Mouse (Mus musculus): ENCODE data around the gene Ptprcap. TPM values are rescaled to one million over a fixed set of nuclear protein-coding genes. Genes with fewer than 3 reads are reported as not detected.

Ptprcap gene
- polyA plus RNA-seq, 1 experiment from 2014 or later = 0.92 TPM

DNA sequence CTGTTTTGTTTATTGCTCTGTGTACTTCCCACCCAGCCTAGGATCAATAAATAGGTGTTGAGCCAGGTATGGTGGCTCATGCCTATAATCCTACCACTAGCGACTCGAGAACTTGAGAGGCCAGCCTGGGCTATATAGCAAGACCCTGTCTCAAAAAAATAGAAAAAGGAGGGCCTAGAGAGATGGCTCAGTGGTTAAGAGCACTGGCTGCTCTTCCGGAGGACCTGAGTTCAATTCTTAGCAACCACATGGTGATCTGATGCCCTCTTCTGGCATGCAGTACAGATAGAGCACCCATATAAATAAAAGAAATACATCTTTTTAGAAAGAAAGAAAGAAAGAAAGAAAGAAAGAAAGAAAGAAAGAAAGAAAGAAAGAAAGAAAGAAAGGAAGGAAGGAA, 49.7 kb downstream of the Ptprcap start:
- DNase-seq (ENCODE audit: low spot score) = no peak

DNA sequence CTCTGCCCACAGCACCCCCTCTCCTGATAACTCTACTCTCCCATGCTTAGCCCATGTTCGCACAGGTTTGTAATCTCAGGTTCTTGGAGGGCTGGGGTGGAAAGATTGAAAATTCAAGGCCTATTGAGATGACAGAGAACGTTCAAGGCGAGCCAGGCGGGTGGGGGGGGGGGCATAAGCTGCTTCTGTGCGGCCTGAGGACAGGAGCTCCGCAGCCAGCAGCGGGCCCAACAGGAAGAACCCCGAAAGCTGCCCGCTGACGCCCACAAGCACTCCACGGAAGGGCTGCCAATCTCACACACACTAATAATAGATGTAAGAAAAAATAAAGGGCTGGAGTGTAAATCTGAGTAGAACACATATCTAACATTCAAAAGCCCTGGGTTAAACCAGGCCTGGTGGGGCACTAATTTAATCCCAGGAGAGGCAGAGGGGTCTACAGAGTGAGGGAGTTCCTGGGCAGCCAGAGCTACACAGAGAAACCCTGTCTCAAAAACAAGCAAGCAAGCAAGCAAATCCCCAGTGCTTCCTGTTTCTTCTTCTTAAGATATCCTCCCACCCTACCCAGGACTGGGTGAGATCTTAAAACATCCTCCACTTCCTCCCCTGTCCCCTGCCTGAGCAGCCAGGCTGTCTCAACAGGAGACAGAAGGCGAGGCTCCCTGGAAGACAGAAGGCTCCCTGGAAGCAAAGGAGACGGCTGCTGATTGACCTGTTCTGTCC, 50.4 kb downstream of the Ptprcap start:
- Histone ChIP-seq H3K4me1 (ENCODE audit: control insufficient read depth, insufficient read depth, low read length) (peaks cover 4% of the 10 kb centered on the region), H3K9ac (ENCODE audit: low read length) (no peak overlapping the region), H3K27ac (ENCODE audit: low read depth, low read length) (no peak overlapping the region), H3K4me2 (ENCODE audit: low read depth) (no peak overlapping the region), H3K4me3 (ENCODE audit: low read depth, low read length) (no peak overlapping the region), H3K27me3 (ENCODE audit: control insufficient read depth, insufficient read depth, low read length) (peaks cover 3% of the 10 kb centered on the region; the same call in 1 of the 2 replicates), H3K36me3 (ENCODE audit: control insufficient read depth, insufficient read depth, low read length) (no peaks in the 10 kb centered on the region), H3K9me3 (ENCODE audit: control insufficient read depth, low read length) (no peaks in the 10 kb centered on the region)
- 64% methylated on average over 13 of the region's 13 CpGs for WGBS
- no peak for DNase-seq (ENCODE audit: low spot score)
- no peak for ATAC-seq (ENCODE audit: insufficient read depth, low FRiP score, low TSS enrichment)

More for the DNA sequence above, 49.7 kb downstream of the Ptprcap start:
- no peaks in the 10 kb centered on the region for H3K27me3 ChIP-seq (ENCODE audit: control insufficient read depth, insufficient read depth, low read length)
- ATAC-seq (ENCODE audit: insufficient read depth, low FRiP score, low TSS enrichment) = no peak
- no peak overlapping the region for H3K4me3 ChIP-seq (ENCODE audit: low read depth, low read length)
- no peak overlapping the region for H3K4me2 ChIP-seq (ENCODE audit: low read depth)
- H3K9ac ChIP-seq (ENCODE audit: low read length) = no peak overlapping the region
- peaks cover 4% of the 10 kb centered on the region for H3K4me1 ChIP-seq (ENCODE audit: control insufficient read depth, insufficient read depth, low read length)
- H3K36me3 ChIP-seq (ENCODE audit: control insufficient read depth, insufficient read depth, low read length) = no peaks in the 10 kb centered on the region
- H3K27ac ChIP-seq (ENCODE audit: low read depth, low read length) = no peak overlapping the region
- H3K9me3 ChIP-seq (ENCODE audit: control insufficient read depth, low read length) = no peaks in the 10 kb centered on the region
- 76% methylated on average over 3 of the region's 3 CpGs for WGBS

DNA sequence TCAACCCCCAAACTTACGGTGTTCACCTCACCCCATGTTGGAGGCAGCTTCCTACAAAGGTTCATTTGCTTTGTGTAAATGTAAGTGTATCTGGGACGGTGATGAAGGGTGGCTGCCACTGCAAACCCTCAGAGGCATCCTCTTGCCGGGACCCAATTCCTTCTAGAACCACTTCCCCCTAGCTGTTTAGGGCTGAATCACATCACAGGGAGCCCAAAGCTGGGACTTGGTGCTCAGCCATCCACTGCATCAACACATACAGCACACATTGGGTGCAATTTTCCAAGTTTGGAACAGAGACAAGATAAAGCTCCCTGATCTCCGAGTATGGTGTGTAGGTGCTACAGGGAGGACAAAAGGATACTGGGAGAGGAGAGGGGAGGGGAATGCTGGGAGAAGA, 51.5 kb downstream of the Ptprcap start:
- WGBS = 63% methylated on average over 3 of the region's 4 CpGs

More for the DNA sequence above, 51.5 kb downstream of the Ptprcap start:
- H3K4me2 ChIP-seq (ENCODE audit: low read depth) = no peak overlapping the region
- no peak overlapping the region for H3K27ac ChIP-seq (ENCODE audit: low read depth, low read length)
- ATAC-seq (ENCODE audit: insufficient read depth, low FRiP score, low TSS enrichment) = no peak
- no peaks in the 10 kb centered on the region for H3K36me3 ChIP-seq (ENCODE audit: control insufficient read depth, insufficient read depth, low read length)
- H3K4me1 ChIP-seq (ENCODE audit: control insufficient read depth, insufficient read depth, low read length) = peaks cover 4% of the 10 kb centered on the region
- no peak for DNase-seq (ENCODE audit: low spot score)
- H3K4me3 ChIP-seq (ENCODE audit: low read depth, low read length) = no peak overlapping the region
- H3K9ac ChIP-seq (ENCODE audit: low read length) = no peak overlapping the region
- H3K27me3 ChIP-seq (ENCODE audit: control insufficient read depth, insufficient read depth, low read length) = peaks cover 4% of the 10 kb centered on the region; the same call in 1 of the 2 replicates
- H3K9me3 ChIP-seq (ENCODE audit: control insufficient read depth, low read length) = no peaks in the 10 kb centered on the region

Other genes with a start within 250 kb of the Ptprcap start
- gene Tcirg1, start 246.5 kb upstream of the Ptprcap start, polyA plus RNA-seq (2014; fragmentation: Nextera tagmentation; extraction: Ambion mirVana) = 17.3 TPM in 2 replicates
- 258 and 266 TPM in 2 replicates for gene Ndufs8, start 240.8 kb upstream of the Ptprcap start, polyA plus RNA-seq (2014; fragmentation: Nextera tagmentation; extraction: Ambion mirVana)
- gene Aldh3b1, start 223.8 kb upstream of the Ptprcap start, polyA plus RNA-seq (2014; fragmentation: Nextera tagmentation; extraction: Ambion mirVana) = 0.65 and 0.73 TPM in 2 replicates
- 5.3 and 7.1 TPM in 2 replicates for gene Unc93b1, start 218.4 kb upstream of the Ptprcap start, polyA plus RNA-seq (2014; fragmentation: Nextera tagmentation; extraction: Ambion mirVana)
- gene Aldh3b3, start 195.0 kb upstream of the Ptprcap start, polyA plus RNA-seq (2014; fragmentation: Nextera tagmentation; extraction: Ambion mirVana) = not detected in 2 replicates
- gene Aldh3b2, start 181.3 kb upstream of the Ptprcap start, polyA plus RNA-seq (2014; fragmentation: Nextera tagmentation; extraction: Ambion mirVana) = 0.86 and 1.1 TPM in 2 replicates
- 2.4 and 3.2 TPM in 2 replicates for gene Acy3, start 167.0 kb upstream of the Ptprcap start, polyA plus RNA-seq (2014; fragmentation: Nextera tagmentation; extraction: Ambion mirVana)
- gene Tbx10, start 160.9 kb upstream of the Ptprcap start, polyA plus RNA-seq (2014; fragmentation: Nextera tagmentation; extraction: Ambion mirVana) = 0.22 TPM in 1 of 2 replicates, not detected in the other
- gene Nudt8, start 153.0 kb upstream of the Ptprcap start, polyA plus RNA-seq (2014; fragmentation: Nextera tagmentation; extraction: Ambion mirVana) = 20.6 and 20.8 TPM in 2 replicates
- gene Gm49405, start 153.0 kb upstream of the Ptprcap start, polyA plus RNA-seq (2014; fragmentation: Nextera tagmentation; extraction: Ambion mirVana) = 1.8 and 1.9 TPM in 2 replicates
- gene Doc2g, start 150.3 kb upstream of the Ptprcap start, polyA plus RNA-seq (2014; fragmentation: Nextera tagmentation; extraction: Ambion mirVana) = 2.7 and 2.8 TPM in 2 replicates
- 207 and 208 TPM in 2 replicates for gene Ndufv1, start 140.8 kb upstream of the Ptprcap start, polyA plus RNA-seq (2014; fragmentation: Nextera tagmentation; extraction: Ambion mirVana)
- gene Gstp1, start 115.6 kb upstream of the Ptprcap start, polyA plus RNA-seq (2014; fragmentation: Nextera tagmentation; extraction: Ambion mirVana) = 361 TPM in 2 replicates
- gene Gstp2, start 107.6 kb upstream of the Ptprcap start, polyA plus RNA-seq (2014; fragmentation: Nextera tagmentation; extraction: Ambion mirVana) = 0.68 and 1.2 TPM in 2 replicates
- gene Gstp3, start 94.0 kb upstream of the Ptprcap start, polyA plus RNA-seq (2014; fragmentation: Nextera tagmentation; extraction: Ambion mirVana) = not detected in 2 replicates
- not detected in 2 replicates for gene Cabp2, start 72.0 kb upstream of the Ptprcap start, polyA plus RNA-seq (2014; fragmentation: Nextera tagmentation; extraction: Ambion mirVana)
- gene Cdk2ap2, start 56.4 kb upstream of the Ptprcap start, polyA plus RNA-seq (2014; fragmentation: Nextera tagmentation; extraction: Ambion mirVana) = 81.3 and 86.7 TPM in 2 replicates
- 9.9 and 13.1 TPM in 2 replicates for gene Pitpnm1, start 53.6 kb upstream of the Ptprcap start, polyA plus RNA-seq (2014; fragmentation: Nextera tagmentation; extraction: Ambion mirVana)
- gene Aip, start 27.7 kb upstream of the Ptprcap start, polyA plus RNA-seq (2014; fragmentation: Nextera tagmentation; extraction: Ambion mirVana) = 68.4 and 77.6 TPM in 2 replicates
- not detected in 2 replicates for gene Gpr152, start 13.8 kb upstream of the Ptprcap start, polyA plus RNA-seq (2014; fragmentation: Nextera tagmentation; extraction: Ambion mirVana)
- gene Cabp4, start 9.6 kb upstream of the Ptprcap start, polyA plus RNA-seq (2014; fragmentation: Nextera tagmentation; extraction: Ambion mirVana) = 0.11 TPM in 1 of 2 replicates, not detected in the other
- gene Coro1b, start 5.0 kb upstream of the Ptprcap start, polyA plus RNA-seq (2014; fragmentation: Nextera tagmentation; extraction: Ambion mirVana) = 128 TPM in 2 replicates
- 52.6 and 52.7 TPM in 2 replicates for gene Rps6kb2, start 9.8 kb downstream of the Ptprcap start, polyA plus RNA-seq (2014; fragmentation: Nextera tagmentation; extraction: Ambion mirVana)
- 2.9 and 3.8 TPM in 2 replicates for gene Carns1, start 21.9 kb downstream of the Ptprcap start, polyA plus RNA-seq (2014; fragmentation: Nextera tagmentation; extraction: Ambion mirVana)
- gene Tbc1d10c, start 37.7 kb downstream of the Ptprcap start, polyA plus RNA-seq (2014; fragmentation: Nextera tagmentation; extraction: Ambion mirVana) = 0.68 and 1.1 TPM in 2 replicates
- 928 and 939 TPM in 2 replicates for gene Ppp1ca, start 38.5 kb downstream of the Ptprcap start, polyA plus RNA-seq (2014; fragmentation: Nextera tagmentation; extraction: Ambion mirVana)
- 39.1 and 45.8 TPM in 2 replicates for gene Rad9a, start 48.1 kb downstream of the Ptprcap start, polyA plus RNA-seq (2014; fragmentation: Nextera tagmentation; extraction: Ambion mirVana)
- 0.81 and 1.7 TPM in 2 replicates for gene Clcf1, start 60.6 kb downstream of the Ptprcap start, polyA plus RNA-seq (2014; fragmentation: Nextera tagmentation; extraction: Ambion mirVana)
- not detected in 2 replicates for gene AC109138.7, start 60.8 kb downstream of the Ptprcap start, polyA plus RNA-seq (2014; fragmentation: Nextera tagmentation; extraction: Ambion mirVana)
- gene Pold4, start 78.3 kb downstream of the Ptprcap start, polyA plus RNA-seq (2014; fragmentation: Nextera tagmentation; extraction: Ambion mirVana) = 14.7 and 15.2 TPM in 2 replicates
- gene Ssh3, start 115.6 kb downstream of the Ptprcap start, polyA plus RNA-seq (2014; fragmentation: Nextera tagmentation; extraction: Ambion mirVana) = 2.3 and 3.6 TPM in 2 replicates
- 11.6 and 14.1 TPM in 2 replicates for gene Ankrd13d, start 129.5 kb downstream of the Ptprcap start, polyA plus RNA-seq (2014; fragmentation: Nextera tagmentation; extraction: Ambion mirVana)
- 16.6 and 19.0 TPM in 2 replicates for gene Grk2, start 152.6 kb downstream of the Ptprcap start, polyA plus RNA-seq (2014; fragmentation: Nextera tagmentation; extraction: Ambion mirVana)
- gene Kdm2a, start 244.7 kb downstream of the Ptprcap start, polyA plus RNA-seq (2014; fragmentation: Nextera tagmentation; extraction: Ambion mirVana) = 44.1 and 47.2 TPM in 2 replicates